Mouse (Mus musculus): ENCODE data around the gene Dusp3. TPM values are rescaled to one million over a fixed set of nuclear protein-coding genes. Genes with fewer than 3 reads are reported as not detected.

Dusp3 gene
- polyA plus RNA-seq, 1 experiment from 2014 or later: 21.7 TPM

DNA sequence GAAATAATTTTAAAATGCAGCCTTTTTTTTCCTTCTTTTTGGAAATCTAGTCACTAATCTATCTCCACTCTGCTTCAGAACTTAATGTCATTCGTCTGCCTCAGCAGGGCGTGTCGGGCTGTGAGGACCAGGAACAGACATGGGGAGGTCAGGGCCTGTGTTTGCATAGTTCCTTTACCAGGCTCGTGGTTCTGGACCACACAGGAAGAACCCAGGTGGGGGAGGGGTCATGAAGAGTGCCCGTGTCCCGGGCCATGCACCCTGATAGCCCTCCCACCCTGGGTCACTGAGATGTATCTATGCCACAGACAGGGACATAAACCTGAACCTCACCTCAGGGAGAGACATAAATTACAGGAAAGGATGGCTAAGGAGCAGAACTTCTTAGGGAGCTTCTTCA is 12.6 kb downstream of the Dusp3 start:
- Histone ChIP-seq H3K4me3 (ENCODE audit: low read length) (no peak overlapping the region), H3K27ac (ENCODE audit: low read length) (no peak overlapping the region), H3K9me3 (ENCODE audit: control insufficient read depth, low read length) (no peaks in the 10 kb centered on the region), H3K36me3 (ENCODE audit: control insufficient read depth, insufficient read depth, low read length) (0 out of 2 replicates have a peak, but pooled peaks cover 6% of the 10 kb centered on the region), H3K4me2 (ENCODE audit: low read depth, low read length) (no peak overlapping the region), H3K9ac (ENCODE audit: low read length) (no peak overlapping the region), H3K4me1 (replicated peaks; ENCODE audit: control insufficient read depth, insufficient read depth, low read length) (no peaks in the 10 kb centered on the region), H3K27me3 (ENCODE audit: control insufficient read depth, insufficient read depth, low read depth, low read length) (no peaks in the 10 kb centered on the region)
- no peak for ATAC-seq (ENCODE audit: low read depth)
- 31% methylated on average over 6 of the region's 6 CpGs for WGBS

DNA sequence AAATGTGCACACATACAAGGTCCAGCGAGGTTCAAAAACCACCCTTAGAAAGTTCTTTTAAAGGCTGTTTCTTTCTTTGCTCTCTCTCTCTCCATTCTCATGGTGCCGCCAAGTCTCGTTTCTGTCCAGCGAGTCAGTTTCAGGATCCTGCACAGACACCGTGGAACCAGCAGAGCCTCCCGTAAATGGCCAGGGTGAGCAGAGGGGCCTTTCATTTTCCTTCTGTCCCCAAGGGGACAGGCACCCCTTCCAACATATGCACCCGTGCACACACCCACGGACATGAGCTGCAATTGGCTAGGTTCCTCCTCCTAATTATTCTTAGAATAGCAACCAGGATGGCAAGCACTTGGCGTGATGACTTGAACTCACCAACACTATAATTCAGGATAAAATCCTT is 13.3 kb downstream of the Dusp3 start:
- H3K9ac ChIP-seq (ENCODE audit: low read length): no peak overlapping the region

DNA sequence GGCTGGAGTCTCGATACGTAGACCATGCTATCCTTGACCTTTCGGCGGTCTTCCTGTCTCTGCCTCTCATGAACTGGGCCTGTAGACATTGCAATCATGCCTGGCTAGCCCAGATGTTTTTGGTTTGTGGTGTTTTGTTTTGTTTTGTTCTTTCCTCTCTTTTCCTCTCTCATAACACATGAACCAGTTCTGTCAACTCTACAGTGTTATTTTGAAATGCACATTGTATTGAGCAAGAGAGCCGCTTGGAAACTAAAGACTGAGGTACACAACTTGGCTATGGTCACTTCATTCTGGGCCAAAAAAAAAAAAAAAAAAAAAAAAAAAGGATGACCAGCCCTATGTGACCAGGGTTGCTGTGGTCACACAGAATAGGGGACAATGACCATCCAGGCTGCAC is 14.2 kb downstream of the Dusp3 start:
- Histone ChIP-seq H3K4me1 (replicated peaks; ENCODE audit: control insufficient read depth, insufficient read depth, low read length) (peaks cover 5% of the 10 kb centered on the region), H3K4me3 (ENCODE audit: low read length) (no peak overlapping the region), H3K9ac (ENCODE audit: low read length) (no peak overlapping the region), H3K27ac (ENCODE audit: low read length) (no peak overlapping the region), H3K9me3 (ENCODE audit: control insufficient read depth, low read length) (no peaks in the 10 kb centered on the region), H3K36me3 (ENCODE audit: control insufficient read depth, insufficient read depth, low read length) (0 out of 2 replicates have a peak, but pooled peaks cover 6% of the 10 kb centered on the region), H3K4me2 (ENCODE audit: low read depth, low read length) (no peak overlapping the region), H3K27me3 (ENCODE audit: control insufficient read depth, insufficient read depth, low read depth, low read length) (no peaks in the 10 kb centered on the region; the same call in 1 of the 2 replicates)
- 80% methylated on average over 5 of the region's 5 CpGs for WGBS
- no peak for ATAC-seq (ENCODE audit: low read depth)

More for the DNA sequence above, 13.3 kb downstream of the Dusp3 start:
- Histone ChIP-seq H3K4me2 (ENCODE audit: low read depth, low read length) (no peak overlapping the region), H3K4me3 (ENCODE audit: low read length) (no peak overlapping the region), H3K9me3 (ENCODE audit: control insufficient read depth, low read length) (no peaks in the 10 kb centered on the region), H3K36me3 (ENCODE audit: control insufficient read depth, insufficient read depth, low read length) (0 out of 2 replicates have a peak, but pooled peaks cover 6% of the 10 kb centered on the region), H3K27me3 (ENCODE audit: control insufficient read depth, insufficient read depth, low read depth, low read length) (no peaks in the 10 kb centered on the region; the same call in 1 of the 2 replicates), H3K4me1 (replicated peaks; ENCODE audit: control insufficient read depth, insufficient read depth, low read length) (peaks cover 3% of the 10 kb centered on the region), H3K27ac (ENCODE audit: low read length) (no peak overlapping the region)
- ATAC-seq (ENCODE audit: low read depth): no peak
- WGBS: 64% methylated on average over 9 of the region's 9 CpGs

GRCm38 (mm10) chr11:101972097-101972496 is 14.7 kb downstream of the Dusp3 start:
- no peak overlapping the region for H3K4me3 ChIP-seq (ENCODE audit: low read length)
- 70% methylated on average over 3 of the region's 3 CpGs for whole genome bisulfite sequencing
- H3K4me1 ChIP-seq (replicated peaks; ENCODE audit: control insufficient read depth, insufficient read depth, low read length): peaks cover 5% of the 10 kb centered on the region
- H3K9ac ChIP-seq (ENCODE audit: low read length): no peak overlapping the region
- H3K4me2 ChIP-seq (ENCODE audit: low read depth, low read length): no peak overlapping the region
- ATAC-seq (ENCODE audit: low read depth): no peak
- H3K9me3 ChIP-seq (ENCODE audit: control insufficient read depth, low read length): no peaks in the 10 kb centered on the region
- 0 out of 2 replicates have a peak, but pooled peaks cover 6% of the 10 kb centered on the region for H3K36me3 ChIP-seq (ENCODE audit: control insufficient read depth, insufficient read depth, low read length)
- H3K27me3 ChIP-seq (ENCODE audit: control insufficient read depth, insufficient read depth, low read depth, low read length): no peaks in the 10 kb centered on the region; the same call in 1 of the 2 replicates
- no peak overlapping the region for H3K27ac ChIP-seq (ENCODE audit: low read length)

DNA sequence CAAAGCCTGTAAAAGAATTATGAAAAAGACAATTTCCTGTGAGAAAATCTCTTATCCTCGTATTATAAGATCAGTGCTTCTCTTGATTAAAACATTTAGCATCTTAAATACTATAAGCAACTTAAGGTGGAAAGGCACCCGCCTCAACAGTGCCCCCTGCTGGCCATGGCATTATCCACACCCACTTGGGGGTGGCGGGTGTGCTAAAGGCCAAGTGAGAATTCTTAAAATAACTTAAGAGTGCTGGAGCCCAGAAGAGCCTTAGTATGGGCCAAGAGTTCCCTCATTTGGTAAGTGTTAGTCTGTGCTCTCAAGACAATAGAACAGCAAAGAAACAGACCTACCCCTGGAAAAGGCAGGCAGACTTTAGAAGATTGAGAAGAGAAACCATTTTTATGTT is 15.4 kb downstream of the Dusp3 start:
- Histone ChIP-seq H3K36me3 (ENCODE audit: control insufficient read depth, insufficient read depth, low read length) (0 out of 2 replicates have a peak, but pooled peaks cover 2% of the 10 kb centered on the region), H3K4me3 (ENCODE audit: low read length) (no peak overlapping the region), H3K4me2 (ENCODE audit: low read depth, low read length) (no peak overlapping the region), H3K9me3 (ENCODE audit: control insufficient read depth, low read length) (no peaks in the 10 kb centered on the region), H3K9ac (ENCODE audit: low read length) (no peak overlapping the region), H3K27me3 (ENCODE audit: control insufficient read depth, insufficient read depth, low read depth, low read length) (peaks cover under 1% of the 10 kb centered on the region; the same call in 1 of the 2 replicates), H3K27ac (ENCODE audit: low read length) (no peak overlapping the region), H3K4me1 (replicated peaks; ENCODE audit: control insufficient read depth, insufficient read depth, low read length) (peaks cover 5% of the 10 kb centered on the region)
- no peak for ATAC-seq (ENCODE audit: low read depth)
- 41% methylated on average over 3 of the region's 3 CpGs for WGBS

GRCm38 (mm10) chr11:101969835-101970234 is 17.0 kb downstream of the Dusp3 start:
- ATAC-seq (ENCODE audit: low read depth): no peak
- Histone ChIP-seq H3K27ac (ENCODE audit: low read length) (no peak overlapping the region), H3K9me3 (ENCODE audit: control insufficient read depth, low read length) (no peaks in the 10 kb centered on the region), H3K4me1 (replicated peaks; ENCODE audit: control insufficient read depth, insufficient read depth, low read length) (peaks cover 5% of the 10 kb centered on the region), H3K27me3 (ENCODE audit: control insufficient read depth, insufficient read depth, low read depth, low read length) (peaks cover 15% of the 10 kb centered on the region), H3K4me3 (ENCODE audit: low read length) (no peak overlapping the region), H3K4me2 (ENCODE audit: low read depth, low read length) (no peak overlapping the region), H3K36me3 (ENCODE audit: control insufficient read depth, insufficient read depth, low read length) (0 out of 2 replicates have a peak, but pooled peaks cover 2% of the 10 kb centered on the region), H3K9ac (ENCODE audit: low read length) (no peak overlapping the region)
- WGBS: 74% methylated on average over 13 of the region's 13 CpGs

DNA sequence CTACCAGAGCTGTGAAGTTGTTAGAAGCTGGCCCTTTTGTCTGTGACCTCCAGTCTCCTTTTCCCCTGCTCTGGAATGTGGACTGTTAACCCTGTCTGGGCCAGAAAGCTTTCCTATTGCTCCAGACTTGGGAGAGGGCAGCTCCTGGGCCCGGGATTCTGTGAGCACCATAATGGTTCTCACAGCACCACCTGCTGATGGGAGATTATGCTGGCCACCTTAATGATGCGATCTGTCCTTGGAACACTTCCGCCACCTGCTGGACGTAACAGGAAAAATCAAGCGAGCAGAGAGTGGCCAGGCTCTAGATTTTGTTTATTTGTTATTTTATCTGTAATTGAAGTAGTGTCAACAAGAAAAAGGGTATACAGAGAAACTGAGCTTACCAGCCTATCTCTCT is 18.0 kb downstream of the Dusp3 start:
- Histone ChIP-seq H3K9ac (ENCODE audit: low read length) (no peak overlapping the region), H3K27me3 (ENCODE audit: control insufficient read depth, insufficient read depth, low read depth, low read length) (peaks cover 26% of the 10 kb centered on the region), H3K4me1 (replicated peaks; ENCODE audit: control insufficient read depth, insufficient read depth, low read length) (peaks cover 9% of the 10 kb centered on the region), H3K27ac (ENCODE audit: low read length) (no peak overlapping the region), H3K4me2 (ENCODE audit: low read depth, low read length) (no peak overlapping the region), H3K4me3 (ENCODE audit: low read length) (no peak overlapping the region), H3K36me3 (ENCODE audit: control insufficient read depth, insufficient read depth, low read length) (0 out of 2 replicates have a peak, but pooled peaks cover 2% of the 10 kb centered on the region), H3K9me3 (ENCODE audit: control insufficient read depth, low read length) (no peaks in the 10 kb centered on the region)
- WGBS: under 1% methylated on average over 5 of the region's 5 CpGs
- ATAC-seq (ENCODE audit: low read depth): peak; percentile 79

DNA sequence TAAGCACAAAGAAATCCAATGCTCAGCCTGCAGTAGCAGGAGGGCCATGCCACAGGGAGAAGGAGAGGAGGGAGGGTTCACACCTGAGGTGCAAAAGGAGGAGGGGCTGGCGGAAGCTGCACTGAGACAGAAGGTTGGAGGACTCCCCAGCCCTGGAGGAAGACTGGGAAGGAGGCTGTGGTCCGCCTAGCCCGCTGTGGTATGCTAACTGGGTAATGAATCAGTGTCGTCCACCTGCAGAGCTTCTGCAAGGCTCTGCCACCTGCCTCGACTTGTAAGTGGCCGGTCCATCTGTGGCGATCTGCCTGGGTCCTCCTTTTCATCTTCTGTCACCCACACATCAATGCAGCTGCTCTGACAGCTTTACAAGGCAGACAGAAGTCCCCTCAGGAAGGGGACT is 18.5 kb downstream of the Dusp3 start:
- no peak overlapping the region for H3K9ac ChIP-seq (ENCODE audit: low read length)
- 6% methylated on average over 7 of the region's 7 CpGs for WGBS
- H3K4me3 ChIP-seq (ENCODE audit: low read length): no peak overlapping the region
- H3K27me3 ChIP-seq (ENCODE audit: control insufficient read depth, insufficient read depth, low read depth, low read length): peaks cover 31% of the 10 kb centered on the region
- H3K36me3 ChIP-seq (ENCODE audit: control insufficient read depth, insufficient read depth, low read length): 0 out of 2 replicates have a peak, but pooled peaks cover 2% of the 10 kb centered on the region
- no peak for ATAC-seq (ENCODE audit: low read depth)
- no peaks in the 10 kb centered on the region for H3K9me3 ChIP-seq (ENCODE audit: control insufficient read depth, low read length)
- peaks cover 12% of the 10 kb centered on the region for H3K4me1 ChIP-seq (replicated peaks; ENCODE audit: control insufficient read depth, insufficient read depth, low read length)
- H3K4me2 ChIP-seq (ENCODE audit: low read depth, low read length): no peak overlapping the region
- H3K27ac ChIP-seq (ENCODE audit: low read length): no peak overlapping the region

DNA sequence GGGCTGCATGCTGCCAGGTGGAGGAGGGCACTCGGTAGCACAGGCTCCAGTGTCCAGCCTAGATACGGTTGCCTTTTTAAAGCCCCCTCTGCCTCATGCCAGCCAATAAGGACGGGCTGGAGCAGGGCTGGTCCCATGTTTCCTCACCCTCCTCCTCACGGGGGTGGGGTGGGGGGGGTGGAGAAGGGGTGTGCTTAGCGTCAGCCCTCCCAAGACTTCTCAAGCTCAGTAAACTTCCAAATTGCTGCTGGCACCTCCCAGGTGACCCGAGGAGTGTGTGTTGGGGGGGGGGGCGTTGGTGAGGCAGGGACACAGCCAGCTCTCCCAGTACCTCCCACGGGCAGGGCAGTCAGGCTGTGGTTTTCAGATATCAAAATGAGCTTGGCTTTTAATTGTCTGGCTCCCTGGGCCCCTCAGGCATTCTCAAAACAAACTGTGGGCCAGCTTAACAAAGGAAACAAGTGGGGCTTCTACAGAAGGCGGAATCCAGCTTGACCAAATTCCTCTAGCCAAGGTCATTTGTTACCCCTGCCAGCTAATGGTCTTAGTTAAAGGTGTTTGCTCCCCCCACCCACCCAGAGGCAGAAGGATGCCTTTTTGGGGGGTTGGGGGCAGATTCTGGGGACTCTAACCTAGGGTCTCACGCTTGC is 19.7 kb downstream of the Dusp3 start, which contains the start of gene Sost:
Gene Sost (minus strand): TSS at position 51 of the 650 bp plus-strand sequence.
- Histone ChIP-seq H3K9me3 (ENCODE audit: control insufficient read depth, low read length) (no peaks in the 10 kb centered on the region), H3K4me1 (replicated peaks; ENCODE audit: control insufficient read depth, insufficient read depth, low read length) (peaks cover 13% of the 10 kb centered on the region), H3K4me2 (ENCODE audit: low read depth, low read length) (no peak within 1 kb of the TSS), H3K27me3 (ENCODE audit: control insufficient read depth, insufficient read depth, low read depth, low read length) (peaks cover 42% of the 10 kb centered on the region), H3K27ac (ENCODE audit: low read length) (no peak within 1 kb of the TSS), H3K9ac (ENCODE audit: low read length) (no peak within 1 kb of the TSS), H3K36me3 (ENCODE audit: control insufficient read depth, insufficient read depth, low read length) (no peaks in the 10 kb centered on the region), H3K4me3 (ENCODE audit: low read length) (no peak within 1 kb of the TSS)
- WGBS: 22% methylated on average over 9 of the region's 10 CpGs
- no peak for ATAC-seq (ENCODE audit: low read depth)

All from lung, embryonic 16.5 days (tissue).